Mouse (Mus musculus): ENCODE data around the gene Syngr2. TPM values are rescaled to one million over a fixed set of nuclear protein-coding genes. Genes with fewer than 3 reads are reported as not detected.

Gene Syngr2
- polyA plus RNA-seq, 1 experiment from 2014 or later, result 15.9 TPM

DNA sequence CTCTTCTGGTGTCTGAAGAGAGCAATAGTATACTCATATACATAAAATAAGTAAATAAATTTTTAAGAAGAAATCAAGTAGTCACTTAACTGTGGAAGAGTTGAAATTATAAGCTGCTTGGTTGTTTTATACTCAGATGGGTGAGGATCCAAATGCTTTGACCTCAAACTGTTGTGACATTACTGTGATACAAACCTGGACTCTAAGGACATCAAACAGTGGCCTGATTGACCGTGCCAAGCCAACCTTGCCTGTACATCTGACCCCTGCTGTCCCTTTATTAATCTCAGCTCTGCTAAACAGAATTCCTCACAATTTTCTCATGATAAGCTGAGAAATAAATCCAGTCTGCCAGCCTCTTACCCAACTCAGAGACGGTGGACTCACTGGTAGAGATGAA lies 36.2 kb downstream of the Syngr2 start:
- Histone ChIP-seq H3K27ac (no peak overlapping the region), H3K4me2 (no peak overlapping the region), H3K4me1 (peaks cover 25% of the 10 kb centered on the region), H3K27me3 (no peaks in the 10 kb centered on the region), H3K36me3 (ENCODE audit: poor library complexity, severe bottlenecking) (no peaks in the 10 kb centered on the region), H3K4me3 (no peak overlapping the region), H3K9me3 (replicated peaks) (no peaks in the 10 kb centered on the region), H3K9ac (no peak overlapping the region)
- ATAC-seq, result no peak
- 74% methylated on average over 2 of the region's 2 CpGs for WGBS

DNA sequence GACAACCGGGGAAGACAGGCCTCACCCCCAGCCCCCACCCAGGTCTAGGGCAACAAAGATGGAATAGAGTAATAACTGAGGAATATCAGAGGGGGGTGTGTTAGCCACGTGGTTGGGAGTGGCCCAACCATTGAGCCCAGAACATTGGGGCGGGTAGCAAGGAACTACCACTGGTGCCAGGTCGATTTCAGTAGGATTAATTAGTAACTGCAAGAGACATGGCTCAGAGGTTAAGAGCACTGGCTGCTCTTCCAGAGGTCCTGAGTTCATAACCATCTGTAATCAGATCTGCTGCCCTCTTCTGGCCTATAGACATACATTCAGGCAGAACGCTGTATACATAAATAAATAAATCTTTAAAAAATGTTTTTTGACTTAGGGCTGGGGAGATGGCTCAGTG lies 37.2 kb downstream of the Syngr2 start:
- no peak overlapping the region for H3K9ac ChIP-seq
- no peak overlapping the region for H3K27ac ChIP-seq
- no peak for ATAC-seq
- no peak overlapping the region for H3K4me2 ChIP-seq
- 53% methylated on average over 5 of the region's 5 CpGs for WGBS
- H3K36me3 ChIP-seq (ENCODE audit: poor library complexity, severe bottlenecking), result peaks cover 6% of the 10 kb centered on the region; the same call in 1 of the 2 replicates
- H3K4me3 ChIP-seq, result no peak overlapping the region
- no peaks in the 10 kb centered on the region for H3K27me3 ChIP-seq
- H3K4me1 ChIP-seq, result peaks cover 31% of the 10 kb centered on the region
- no peaks in the 10 kb centered on the region for H3K9me3 ChIP-seq (replicated peaks)

DNA sequence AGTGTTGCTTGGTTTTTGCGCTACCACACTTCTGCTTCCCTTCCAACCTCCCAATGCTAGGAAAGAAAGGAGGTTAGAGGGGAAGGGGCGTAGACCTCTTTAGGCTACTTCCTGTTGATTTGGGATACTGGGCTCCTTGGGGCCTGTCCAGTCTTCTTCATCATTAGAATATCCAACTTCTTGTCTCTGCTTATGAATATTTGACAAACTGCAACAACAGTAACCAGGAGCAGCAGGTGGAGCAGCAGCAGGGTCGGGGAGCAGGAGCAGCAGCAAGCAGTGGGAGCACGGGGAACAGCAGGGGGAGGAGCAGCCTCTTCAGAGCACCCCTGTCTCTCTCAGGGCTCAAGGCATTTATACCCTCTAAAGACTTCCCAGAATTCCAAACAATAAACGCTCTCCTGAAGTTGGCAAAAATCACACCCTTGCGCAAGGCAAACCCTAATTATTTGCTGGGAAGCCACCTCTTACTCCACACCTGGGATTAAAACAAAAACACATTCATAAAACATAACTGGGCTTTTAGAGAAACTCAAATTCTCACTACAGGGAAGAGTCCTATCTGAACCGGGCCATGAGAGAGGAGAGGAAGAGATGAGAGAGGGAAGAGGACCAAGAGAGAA lies 38.2 kb downstream of the Syngr2 start:
- Histone ChIP-seq H3K27ac (peak overlapping the region; percentile 97), H3K4me1 (peaks cover 31% of the 10 kb centered on the region), H3K9ac (peak overlapping the region; percentile 80), H3K36me3 (ENCODE audit: poor library complexity, severe bottlenecking) (peaks cover 12% of the 10 kb centered on the region), H3K27me3 (no peaks in the 10 kb centered on the region), H3K9me3 (replicated peaks) (no peaks in the 10 kb centered on the region), H3K4me2 (peak overlapping the region; percentile 77), H3K4me3 (no peak overlapping the region; the same call in 1 of the 2 replicates)
- 81% methylated on average over 7 of the region's 7 CpGs for WGBS
- no peak for ATAC-seq

DNA sequence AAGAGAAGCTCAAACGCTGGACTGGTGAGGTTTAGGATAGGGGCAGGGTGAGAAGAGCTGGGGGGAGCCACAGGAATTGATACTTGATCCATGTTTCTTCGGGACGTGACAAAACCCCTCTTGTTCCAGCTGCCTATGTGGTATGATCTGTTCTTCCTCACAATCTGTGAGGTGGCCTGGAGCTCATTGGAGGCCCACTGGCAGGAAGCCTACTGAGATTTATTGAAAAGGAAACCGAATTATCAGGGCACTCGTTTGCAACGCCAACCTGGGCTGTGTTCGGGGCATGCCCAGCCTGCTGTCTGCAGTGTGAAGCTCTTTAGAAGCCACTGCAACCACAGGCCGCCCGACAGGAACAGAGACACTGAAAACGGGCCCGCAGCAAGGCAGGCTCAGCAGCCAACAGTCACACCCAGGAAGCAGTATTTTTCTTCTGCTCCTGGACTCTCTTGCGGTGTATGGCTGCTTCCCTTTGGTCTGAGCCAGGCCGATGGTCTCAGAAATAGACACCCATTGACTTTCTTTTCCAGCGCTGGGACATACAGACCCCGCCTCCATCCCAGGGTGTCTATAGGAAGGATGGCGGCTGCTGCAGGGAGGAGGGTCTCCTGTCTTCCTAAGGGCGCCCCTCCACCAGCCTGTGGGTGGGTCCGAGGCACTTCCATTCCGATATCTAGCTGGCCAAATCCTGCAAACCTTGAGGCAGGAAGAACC lies 39.0 kb downstream of the Syngr2 start:
- 9% methylated on average over 19 of the region's 19 CpGs for WGBS
- peak; percentile 89 for ATAC-seq
- peak overlapping the region; percentile 80 for H3K9ac ChIP-seq
- peaks cover 31% of the 10 kb centered on the region for H3K4me1 ChIP-seq
- H3K36me3 ChIP-seq (ENCODE audit: poor library complexity, severe bottlenecking), result peaks cover 19% of the 10 kb centered on the region
- H3K27me3 ChIP-seq, result no peaks in the 10 kb centered on the region
- H3K4me2 ChIP-seq, result peak overlapping the region; percentile 77
- peak overlapping the region; percentile 54 for H3K4me3 ChIP-seq
- H3K27ac ChIP-seq, result peak overlapping the region; percentile 97
- no peaks in the 10 kb centered on the region for H3K9me3 ChIP-seq (replicated peaks)

DNA sequence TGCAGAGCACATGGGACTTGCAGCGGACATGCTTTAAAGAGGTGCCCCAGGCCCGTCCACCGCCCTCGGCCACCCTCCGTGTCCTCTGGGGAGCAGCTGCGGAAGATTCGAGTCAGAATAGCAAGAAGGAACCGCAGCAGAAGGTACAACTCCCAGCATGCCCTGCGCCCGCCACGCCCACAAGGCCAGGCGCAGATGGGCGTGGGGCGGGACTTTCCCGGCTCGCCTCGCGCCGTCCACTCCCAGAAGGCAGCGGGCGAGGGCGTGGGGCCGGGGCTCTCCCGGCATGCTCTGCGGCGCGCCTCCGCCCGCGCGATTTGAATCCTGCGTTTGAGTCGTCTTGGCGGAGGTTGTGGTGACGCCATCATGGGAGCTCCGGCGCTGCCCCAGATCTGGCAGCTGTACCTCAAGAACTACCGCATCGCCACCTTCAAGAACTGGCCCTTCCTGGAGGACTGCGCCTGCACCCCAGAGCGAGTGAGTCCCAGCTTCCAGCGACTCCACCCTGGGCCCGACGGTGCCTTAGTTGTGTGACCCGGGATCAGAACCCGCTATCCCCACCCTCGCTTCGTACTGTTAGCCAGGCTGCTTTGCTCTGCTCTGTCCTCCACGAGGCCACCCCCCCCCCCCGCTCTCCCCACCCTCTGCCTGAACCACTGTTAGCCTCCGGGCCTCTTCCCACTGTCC lies 39.7 kb downstream of the Syngr2 start, which contains the start of gene Birc5:
TSS of gene Birc5 (plus strand) at position 267 of the 687 bp plus-strand sequence.
- 0% methylated on average over 51 of the region's 51 CpGs for WGBS

DNA sequence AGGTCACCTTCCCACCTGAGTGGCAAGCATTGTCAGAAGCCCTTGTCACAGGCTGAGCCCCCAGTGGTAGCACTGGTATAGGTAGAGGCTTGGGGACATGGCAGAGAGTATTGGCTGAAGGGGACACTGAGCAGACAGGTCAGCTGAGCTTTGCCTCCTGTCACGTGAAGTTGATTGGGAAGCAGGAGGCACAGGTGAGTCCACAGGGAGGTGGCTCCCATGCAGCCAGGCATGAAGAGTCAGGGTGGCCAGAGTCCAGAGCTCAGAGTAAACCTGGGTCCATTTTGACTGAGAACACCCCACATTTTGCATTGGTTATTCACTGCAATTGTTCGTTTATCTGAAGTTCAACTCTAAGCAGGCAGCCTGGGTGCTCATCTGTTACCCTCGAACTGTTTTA lies 43.4 kb downstream of the Syngr2 start:
- 89% methylated on average over 3 of the region's 3 CpGs for WGBS
- Histone ChIP-seq H3K4me3 (no peak overlapping the region), H3K4me1 (peaks cover 28% of the 10 kb centered on the region), H3K4me2 (no peak overlapping the region), H3K36me3 (ENCODE audit: poor library complexity, severe bottlenecking) (peaks cover 58% of the 10 kb centered on the region), H3K9ac (no peak overlapping the region), H3K9me3 (replicated peaks) (no peaks in the 10 kb centered on the region), H3K27ac (no peak overlapping the region), H3K27me3 (no peaks in the 10 kb centered on the region)
- ATAC-seq, result no peak

More for the DNA sequence above, 39.7 kb downstream of the Syngr2 start, which contains the start of gene Birc5:
- Histone ChIP-seq H3K9me3 (replicated peaks) (no peaks in the 10 kb centered on the region), H3K27me3 (no peaks in the 10 kb centered on the region), H3K27ac (peak within 1 kb of the TSS; percentile 97), H3K4me1 (peaks cover 31% of the 10 kb centered on the region), H3K9ac (peak within 1 kb of the TSS; percentile 80), H3K4me3 (peak within 1 kb of the TSS; percentile 54), H3K36me3 (ENCODE audit: poor library complexity, severe bottlenecking) (peaks cover 26% of the 10 kb centered on the region), H3K4me2 (peak within 1 kb of the TSS; percentile 77)
- peak; percentile 96 for ATAC-seq

DNA sequence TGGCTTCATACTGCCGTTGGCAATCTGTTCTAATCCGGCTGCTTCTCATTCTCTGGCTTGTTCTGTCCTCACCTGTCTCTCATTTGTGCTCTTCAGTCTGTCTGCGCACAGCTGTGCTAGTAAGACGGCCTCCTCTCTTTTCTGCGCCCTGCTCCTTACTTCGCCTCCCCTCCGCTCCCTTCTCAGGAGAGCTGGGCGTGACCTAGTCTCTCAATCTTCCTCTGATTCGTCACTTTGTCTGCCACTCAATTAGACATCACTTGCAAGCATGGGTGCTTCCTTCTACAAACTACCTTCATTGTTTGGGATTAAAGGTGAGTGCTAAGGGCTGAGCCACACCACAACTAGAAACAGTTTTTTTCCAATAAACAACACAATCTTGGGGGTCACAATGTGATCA lies 44.8 kb downstream of the Syngr2 start:
- Histone ChIP-seq H3K27ac (no peak overlapping the region), H3K4me1 (peaks cover 20% of the 10 kb centered on the region), H3K36me3 (ENCODE audit: poor library complexity, severe bottlenecking) (peaks cover 58% of the 10 kb centered on the region), H3K4me2 (no peak overlapping the region), H3K27me3 (peaks cover 7% of the 10 kb centered on the region; the same call in 1 of the 2 replicates), H3K4me3 (no peak overlapping the region), H3K9me3 (replicated peaks) (no peaks in the 10 kb centered on the region), H3K9ac (no peak overlapping the region)
- 91% methylated on average over 9 of the region's 9 CpGs for WGBS
- no peak for ATAC-seq

DNA sequence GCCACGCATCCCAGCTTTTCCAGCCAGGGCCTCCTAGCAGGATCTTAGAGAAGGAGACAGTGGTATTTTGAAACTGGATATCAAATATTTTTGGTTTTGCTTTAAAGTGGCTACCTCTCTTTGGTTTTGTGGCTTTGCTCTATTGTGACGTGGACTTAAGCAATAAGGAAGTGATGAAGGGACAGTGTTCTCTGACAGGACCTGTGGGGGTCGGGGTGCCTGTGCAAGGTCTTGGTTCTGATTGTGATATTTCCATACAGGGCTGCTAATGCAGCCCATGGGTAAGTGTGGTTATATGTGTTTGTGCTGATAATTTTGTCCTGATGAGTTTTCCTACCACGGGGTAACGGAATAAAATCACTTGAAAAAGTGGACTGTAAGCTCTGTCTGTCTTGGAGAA lies 45.9 kb downstream of the Syngr2 start:
- Histone ChIP-seq H3K36me3 (ENCODE audit: poor library complexity, severe bottlenecking) (peaks cover 58% of the 10 kb centered on the region), H3K27me3 (peaks cover 19% of the 10 kb centered on the region), H3K4me1 (peaks cover 12% of the 10 kb centered on the region), H3K9me3 (replicated peaks) (no peaks in the 10 kb centered on the region), H3K27ac (no peak overlapping the region), H3K4me3 (no peak overlapping the region), H3K4me2 (no peak overlapping the region), H3K9ac (no peak overlapping the region)
- WGBS, result 95% methylated on average over 5 of the region's 5 CpGs
- ATAC-seq, result no peak

DNA sequence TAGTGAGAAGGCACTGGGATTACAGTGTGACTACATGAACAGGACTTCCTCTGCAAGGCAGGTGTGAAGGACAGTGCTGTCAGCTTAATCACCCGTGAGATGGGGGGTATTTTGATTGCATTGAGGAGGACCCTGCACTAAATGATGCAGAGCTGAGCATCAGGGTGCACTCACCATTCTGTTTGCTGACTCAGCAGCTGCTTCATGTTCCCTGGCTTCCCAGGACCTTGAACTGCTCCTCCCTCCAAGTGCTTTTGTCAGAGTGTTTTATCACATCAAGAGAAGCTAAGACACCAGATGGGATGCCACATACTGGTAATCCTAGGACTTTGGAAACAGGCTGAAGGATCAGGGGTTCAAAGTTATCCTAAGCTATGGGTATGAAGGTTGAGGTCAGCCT lies 46.5 kb downstream of the Syngr2 start:
- Histone ChIP-seq H3K27ac (no peak overlapping the region), H3K4me3 (no peak overlapping the region), H3K4me1 (peaks cover 10% of the 10 kb centered on the region; the same call in 1 of the 2 replicates), H3K9me3 (replicated peaks) (no peaks in the 10 kb centered on the region), H3K9ac (no peak overlapping the region; the same call in 1 of the 2 replicates), H3K27me3 (peaks cover 25% of the 10 kb centered on the region), H3K4me2 (no peak overlapping the region), H3K36me3 (ENCODE audit: poor library complexity, severe bottlenecking) (peaks cover 56% of the 10 kb centered on the region)
- 83% methylated on average over 1 of the region's 1 CpGs for WGBS
- no peak for ATAC-seq

DNA sequence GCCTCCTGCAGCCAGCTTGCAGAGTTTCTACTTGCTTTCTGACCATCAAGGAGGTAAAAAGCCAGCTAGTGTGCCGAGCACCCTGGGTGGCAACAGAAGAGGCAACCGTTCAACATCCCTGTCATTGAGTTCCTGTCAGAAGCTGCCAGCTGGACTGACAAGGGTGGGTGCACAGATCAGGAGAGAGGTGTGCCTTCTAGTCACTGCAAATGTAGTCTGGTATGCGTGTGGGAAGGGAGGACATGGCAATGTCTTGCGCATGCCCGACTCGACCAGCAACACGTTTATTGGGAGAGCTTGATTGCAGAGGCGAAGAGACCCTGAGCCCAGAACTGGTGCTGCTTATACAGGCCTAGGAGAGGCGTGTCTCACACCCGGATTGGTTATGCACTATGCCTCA lies 48.0 kb downstream of the Syngr2 start:
- Histone ChIP-seq H3K9ac (no peak overlapping the region), H3K4me3 (no peak overlapping the region), H3K4me2 (no peak overlapping the region), H3K9me3 (replicated peaks) (no peaks in the 10 kb centered on the region), H3K27me3 (peaks cover 39% of the 10 kb centered on the region), H3K36me3 (ENCODE audit: poor library complexity, severe bottlenecking) (peaks cover 49% of the 10 kb centered on the region), H3K4me1 (peaks cover 7% of the 10 kb centered on the region; the same call in 1 of the 2 replicates), H3K27ac (no peak overlapping the region)
- 91% methylated on average over 10 of the region's 10 CpGs for WGBS
- no peak for ATAC-seq

DNA sequence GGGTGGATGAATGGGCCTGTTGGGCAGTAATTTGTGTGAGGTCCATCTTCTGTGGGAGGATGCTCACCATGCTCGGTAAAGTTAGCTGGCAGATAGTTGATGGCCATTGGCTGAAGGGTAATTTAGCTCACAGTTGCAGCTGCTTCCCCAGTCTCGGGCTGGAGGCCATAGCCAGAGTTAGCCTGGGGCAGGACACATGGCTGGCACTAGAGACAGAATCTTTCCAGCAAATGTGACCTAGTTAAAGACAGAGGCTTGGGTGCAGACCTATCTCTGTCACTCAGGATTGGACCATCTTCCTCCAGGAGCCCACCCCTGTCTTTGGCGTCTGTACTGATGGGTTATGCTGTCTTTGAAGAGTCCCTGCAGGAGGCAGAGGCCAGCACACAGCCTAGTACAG lies 48.9 kb downstream of the Syngr2 start:
- H3K4me1 ChIP-seq, result peaks cover 7% of the 10 kb centered on the region
- 66% methylated on average over 3 of the region's 3 CpGs for WGBS
- ATAC-seq, result no peak
- no peak overlapping the region for H3K9ac ChIP-seq
- no peak overlapping the region for H3K4me2 ChIP-seq
- peaks cover 39% of the 10 kb centered on the region for H3K27me3 ChIP-seq
- H3K27ac ChIP-seq, result no peak overlapping the region
- no peaks in the 10 kb centered on the region for H3K9me3 ChIP-seq (replicated peaks)
- H3K36me3 ChIP-seq (ENCODE audit: poor library complexity, severe bottlenecking), result peaks cover 40% of the 10 kb centered on the region
- H3K4me3 ChIP-seq, result no peak overlapping the region

DNA sequence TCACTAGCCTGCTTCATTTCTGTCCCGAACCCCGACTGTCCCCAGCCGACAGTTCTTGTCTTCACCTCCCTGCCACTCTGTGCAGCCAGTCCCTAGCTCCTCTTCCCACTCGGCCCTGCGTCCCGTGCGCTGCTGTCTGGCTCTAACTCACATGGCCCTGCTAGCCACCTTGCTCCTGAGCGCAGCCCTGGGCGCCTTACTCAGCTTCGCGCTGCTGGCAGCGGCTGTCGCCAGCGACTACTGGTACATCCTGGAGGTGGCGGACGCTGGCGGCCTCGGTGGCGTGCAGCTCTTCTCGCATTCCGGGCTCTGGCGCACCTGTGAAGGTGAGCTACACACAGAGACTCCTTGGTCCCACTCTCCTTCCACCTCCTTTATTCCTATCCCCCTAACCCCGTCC lies 51.1 kb downstream of the Syngr2 start, which contains the start of gene Tmem235:
TSS of gene Tmem235 (plus strand) at position 152 of the 400 bp plus-strand sequence.
- WGBS, result 5% methylated on average over 23 of the region's 23 CpGs

More for the DNA sequence above, 51.1 kb downstream of the Syngr2 start, which contains the start of gene Tmem235:
- Histone ChIP-seq H3K4me2 (peak within 1 kb of the TSS; percentile 13; the same call in 1 of the 2 replicates), H3K9me3 (replicated peaks) (no peaks in the 10 kb centered on the region), H3K27ac (no peak within 1 kb of the TSS), H3K4me3 (no peak within 1 kb of the TSS), H3K9ac (peak within 1 kb of the TSS; percentile 18), H3K4me1 (peaks cover 9% of the 10 kb centered on the region), H3K36me3 (ENCODE audit: poor library complexity, severe bottlenecking) (peaks cover 21% of the 10 kb centered on the region), H3K27me3 (peaks cover 49% of the 10 kb centered on the region)
- ATAC-seq, result no peak
